Mouse (Mus musculus) MEL (cell line): ENCODE data around the gene Osbpl11. TPM values are rescaled to one million over a fixed set of nuclear protein-coding genes. Genes with fewer than 3 reads are reported as not detected.

Experiments used
- DNase-seq: peaks from one replicate; pipeline ENCODE4 v3.0.0; 2011; ENCODE audit warnings: low read depth, low spot score
- H3K27ac ChIP-seq: 2 replicates; pipeline ENCODE4 v1.5.1; 2012; ENCODE audit warnings: low read depth, mild to moderate bottlenecking, control low read depth, low read length, moderate library complexity; ENCODE audit not compliant: control insufficient read depth
- H3K27me3 ChIP-seq, 2 experiments: fragments of 150-350 bp in 1 of 2; sonication (generic) in 1 of 2; 2 replicates each; pipeline ENCODE4 v1.6.1; 2012; ENCODE audit warnings: low read length in 2 of 2, mild to moderate bottlenecking in 2 of 2, improper control_type of control experiment in 1 of 2, moderate library complexity in 1 of 2; ENCODE audit not compliant: insufficient read depth in 2 of 2, control insufficient read depth in 1 of 2
- H3K36me3 ChIP-seq, 2 experiments: 2 replicates each; pipeline ENCODE4 v1.6.1; 2012 to 2014; ENCODE audit warnings: low read length in 2 of 2, improper control_type of control experiment in 1 of 2, inconsistent platforms in 1 of 2, mild to moderate bottlenecking in 1 of 2; ENCODE audit not compliant: insufficient read depth in 2 of 2, control insufficient read depth in 1 of 2
- H3K4me1 ChIP-seq, 2 experiments: fragments of 150-350 bp in 1 of 2; sonication (generic) in 1 of 2; 2 replicates each; pipeline ENCODE4 v1.6.1; 2012; ENCODE audit warnings: low read length in 2 of 2, improper control_type of control experiment in 1 of 2, mild to moderate bottlenecking in 1 of 2; ENCODE audit not compliant: insufficient read depth in 2 of 2, control insufficient read depth in 1 of 2
- H3K4me3 ChIP-seq, 2 experiments: fragments of 150-350 bp in 1 of 2; sonication (generic) in 1 of 2; 2 replicates each; pipeline ENCODE4 v1.5.1; 2012; ENCODE audit warnings: low read depth in 2 of 2, low read length in 2 of 2, mild to moderate bottlenecking in 2 of 2, moderate library complexity in 2 of 2, control low read depth in 1 of 2, improper control_type of control experiment in 1 of 2; ENCODE audit not compliant: control insufficient read depth in 1 of 2, insufficient read depth in 1 of 2
- H3K79me2 ChIP-seq: 2 replicates; pipeline ENCODE4 v1.6.1; 2012; ENCODE audit warnings: mild to moderate bottlenecking, low read length, moderate library complexity; ENCODE audit not compliant: control insufficient read depth, poor library complexity, insufficient read depth
- H3K9ac ChIP-seq: 2 replicates; pipeline ENCODE4 v1.6.1; 2012; ENCODE audit warnings: low read depth, mild to moderate bottlenecking, control low read depth, low read length, moderate library complexity; ENCODE audit not compliant: control insufficient read depth, poor library complexity, severe bottlenecking
- H3K9me3 ChIP-seq: fragments of 150-350 bp; sonication (generic); replicated peaks from 2 replicates; pipeline ENCODE4 v1.6.1; 2012; ENCODE audit warnings: mild to moderate bottlenecking, low read length, improper control_type of control experiment, moderate library complexity; ENCODE audit not compliant: insufficient read depth
- BHLHE40 ChIP-seq: IDR thresholded peaks from 2 replicates; pipeline ENCODE4 v1.6.1; 2012; ENCODE audit warnings: low read depth, mild to moderate bottlenecking, inconsistent platforms, low read length, improper control_type of control experiment, borderline replicate concordance
- CHD1 ChIP-seq: IDR thresholded peaks from 2 replicates; pipeline ENCODE4 v1.6.1; 2012; ENCODE audit warnings: low read depth, mild to moderate bottlenecking, inconsistent platforms, low read length, improper control_type of control experiment
- CTCF ChIP-seq, 3 experiments: IDR thresholded peaks in 2 of 3; conservative IDR thresholded peaks in 1 of 3; 2 replicates each; pipeline ENCODE4 v1.5.1; 2011 to 2012; ENCODE audit warnings: low read length in 3 of 3, low read depth in 2 of 3, mild to moderate bottlenecking in 2 of 3, improper control_type of control experiment in 1 of 3, inconsistent platforms in 1 of 3, mixed read lengths in 1 of 3, moderate library complexity in 1 of 3; ENCODE audit not compliant: control insufficient read depth in 1 of 3, insufficient read depth in 1 of 3, poor library complexity in 1 of 3, severe bottlenecking in 1 of 3
- ELF1 ChIP-seq: IDR thresholded peaks from 2 replicates; pipeline ENCODE4 v1.6.1; 2014; ENCODE audit warnings: low read depth, mild to moderate bottlenecking, inconsistent platforms, low read length, improper control_type of control experiment, moderate library complexity
- ETS1 ChIP-seq: IDR thresholded peaks from 2 replicates; pipeline ENCODE4 v1.6.1; 2012; ENCODE audit warnings: low read depth, mild to moderate bottlenecking, inconsistent platforms, low read length, improper control_type of control experiment, moderate library complexity
- GABPA ChIP-seq: IDR thresholded peaks from 2 replicates; pipeline ENCODE4 v1.6.1; 2012; ENCODE audit warnings: low read depth, mild to moderate bottlenecking, inconsistent platforms, low read length, improper control_type of control experiment, moderate library complexity
- HCFC1 ChIP-seq: IDR thresholded peaks from 2 replicates; pipeline ENCODE4 v1.6.1; 2012; ENCODE audit warnings: low read depth, mild to moderate bottlenecking, inconsistent platforms, low read length, improper control_type of control experiment, moderate library complexity
- JUND ChIP-seq: IDR thresholded peaks from 2 replicates; pipeline ENCODE4 v1.6.1; 2011; ENCODE audit warnings: low read depth, mild to moderate bottlenecking, improper control_type of control experiment, low read length
- MAFK ChIP-seq: IDR thresholded peaks from 2 replicates; pipeline ENCODE4 v1.6.1; 2011; ENCODE audit warnings: low read depth, mild to moderate bottlenecking, low read length, improper control_type of control experiment, borderline replicate concordance
- MAX ChIP-seq: IDR thresholded peaks from 2 replicates; pipeline ENCODE4 v1.6.1; 2011; ENCODE audit warnings: low read length, improper control_type of control experiment
- MAZ ChIP-seq: IDR thresholded peaks from 2 replicates; pipeline ENCODE4 v1.6.1; 2012; ENCODE audit warnings: low read depth, mild to moderate bottlenecking, inconsistent platforms, low read length, improper control_type of control experiment
- MXI1 ChIP-seq: IDR thresholded peaks from 2 replicates; pipeline ENCODE4 v1.6.1; 2011; ENCODE audit warnings: mild to moderate bottlenecking, low read depth, low read length, improper control_type of control experiment
- NRF1 ChIP-seq: IDR thresholded peaks from 2 replicates; pipeline ENCODE4 v1.6.1; 2014; ENCODE audit warnings: low read depth, mild to moderate bottlenecking, inconsistent platforms, low read length, improper control_type of control experiment, moderate library complexity; ENCODE audit not compliant: poor library complexity, insufficient read depth, severe bottlenecking
- POLR2A ChIP-seq, 2 experiments: IDR thresholded peaks; 2 replicates each; pipeline ENCODE4 v1.6.1; 2011 to 2012; ENCODE audit warnings: low read length in 2 of 2, mild to moderate bottlenecking in 2 of 2, control low read depth in 1 of 2, improper control_type of control experiment in 1 of 2, low read depth in 1 of 2, moderate library complexity in 1 of 2; ENCODE audit not compliant: control insufficient read depth in 1 of 2, insufficient read depth in 1 of 2, poor library complexity in 1 of 2
- POLR2AphosphoS2 ChIP-seq: IDR thresholded peaks from 2 replicates; pipeline ENCODE4 v1.6.1; 2011; ENCODE audit warnings: low read length, improper control_type of control experiment
- RCOR1 ChIP-seq: IDR thresholded peaks from 2 replicates; pipeline ENCODE4 v1.6.1; 2012; ENCODE audit warnings: low read depth, mild to moderate bottlenecking, inconsistent platforms, low read length, improper control_type of control experiment
- SIN3A ChIP-seq: IDR thresholded peaks from 2 replicates; pipeline ENCODE4 v1.6.1; 2012; ENCODE audit warnings: low read length, improper control_type of control experiment, inconsistent platforms
- TBP ChIP-seq: IDR thresholded peaks from 2 replicates; pipeline ENCODE4 v1.8.0; 2011; ENCODE audit warnings: low read depth, low read length, improper control_type of control experiment
- TCF12 ChIP-seq: IDR thresholded peaks from 2 replicates; pipeline ENCODE4 v1.6.1; 2014; ENCODE audit warnings: low read depth, mild to moderate bottlenecking, inconsistent platforms, low read length, improper control_type of control experiment, moderate library complexity
- UBTF ChIP-seq: IDR thresholded peaks from 2 replicates; pipeline ENCODE4 v1.6.1; 2012; ENCODE audit warnings: low read depth, mild to moderate bottlenecking, inconsistent platforms, low read length, improper control_type of control experiment, moderate library complexity, borderline replicate concordance; ENCODE audit not compliant: insufficient read depth
- USF2 ChIP-seq, 2 experiments: IDR thresholded peaks; 2 replicates each; pipeline ENCODE4 v1.6.1; 2011 to 2012; ENCODE audit warnings: improper control_type of control experiment in 2 of 2, low read length in 2 of 2, borderline replicate concordance in 1 of 2, inconsistent platforms in 1 of 2, low read depth in 1 of 2, mild to moderate bottlenecking in 1 of 2; ENCODE audit not compliant: insufficient read depth in 1 of 2
- ZMIZ1 ChIP-seq: IDR thresholded peaks from 2 replicates; pipeline ENCODE4 v1.6.1; 2012; ENCODE audit warnings: low read depth, mild to moderate bottlenecking, inconsistent platforms, low read length, improper control_type of control experiment, moderate library complexity
- ZNF384 ChIP-seq: IDR thresholded peaks from 2 replicates; pipeline ENCODE4 v1.6.1; 2012; ENCODE audit warnings: low read depth, mild to moderate bottlenecking, inconsistent platforms, low read length, improper control_type of control experiment
- polyA plus RNA-seq, 2 experiments: library from polyadenylated mRNA; stranded (reverse) in 1 of 2; unstranded in 1 of 2; fragments of >175 nt in 1 of 2; fragments of >200 nt in 1 of 2; gene quantifications; 2 replicates each; pipeline versions ENCODE4 v1.2.1 to v1.2.4; 2012; ENCODE audit warnings: low replicate concordance in 2 of 2, low read depth in 1 of 2; ENCODE audit not compliant: insufficient read length in 2 of 2, insufficient read depth in 1 of 2, missing spikeins in 1 of 2
- total RNA-seq: library from RNA; depleted of rRNA; stranded (reverse); fragments of 300-350 nt; gene quantifications from 2 replicates; pipeline ENCODE4 v1.2.3, GENCODE M21; 2012

Gene Osbpl11
- total and polyA plus RNA-seq, 3 experiments = 6.9 to 10.3 TPM; not detected in 1

GRCm38 (mm10) chr16:33186134-33186533 lies 1.3 kb downstream of the Osbpl11 start:
- H3K4me3 ChIP-seq = peak overlapping the region; percentile 89 to 93
- peaks cover 0 to 6% of the 10 kb centered on the region in 2 experiments; a peak in 2 of 4 replicates for H3K4me1 ChIP-seq
- H3K79me2 ChIP-seq = peaks cover 6% of the 10 kb centered on the region; the same call in 1 of the 2 replicates
- peaks cover 0 to 1% of the 10 kb centered on the region in 2 experiments; a peak in 1 of 4 replicates for H3K27me3 ChIP-seq
- peak overlapping the region; percentile 97; the same call in 1 of the 2 replicates for H3K9ac ChIP-seq
- no peak overlapping the region for H3K27ac ChIP-seq
- no peaks in the 10 kb centered on the region for H3K9me3 ChIP-seq
- peaks cover 0 to 5% of the 10 kb centered on the region in 2 experiments; a peak in 2 of 4 replicates for H3K36me3 ChIP-seq
- TF ChIP-seq TBP (no peak), JUND (no peak), TCF12 (0 out of 2 replicates have a peak, but pooled peaks have one; percentile 0), MAFK (no peak), CHD1 (no peak; the same call in 1 of the 2 replicates), POLR2A (IDR thresholded peaks at IDR 0.05; ENCODE audit: control insufficient read depth in 1 of 2, insufficient read depth in 1 of 2, low read depth in 1 of 2, low read length in 2 of 2, poor library complexity in 1 of 2) (no peak), USF2 (IDR thresholded peaks at IDR 0.05; ENCODE audit: borderline replicate concordance in 1 of 2, insufficient read depth in 1 of 2, low read depth in 1 of 2, low read length in 2 of 2) (no peak), MXI1 (0 out of 2 replicates have a peak, but pooled peaks have one; percentile 16), UBTF (no peak), ELF1 (no peak), SIN3A (peak; percentile 15; the same call in 1 of the 2 replicates), ZNF384 (0 out of 2 replicates have a peak, but pooled peaks have one; percentile 30), HCFC1 (no peak), CTCF (IDR thresholded peaks at IDR 0.05 in 2 of 3, conservative IDR thresholded peaks at IDR 0.05 in 1 of 3; ENCODE audit: control insufficient read depth in 1 of 3, insufficient read depth in 1 of 3, low read depth in 2 of 3, low read length in 3 of 3, poor library complexity in 1 of 3, severe bottlenecking in 1 of 3) (no peak), NRF1 (no peak)
- DNase-seq = peak; percentile 68

GRCm38 (mm10) chr16:33188076-33188475 lies 3.2 kb downstream of the Osbpl11 start:
- no peaks in the 10 kb centered on the region for H3K9me3 ChIP-seq
- H3K9ac ChIP-seq = no peak overlapping the region
- H3K27me3 ChIP-seq = no peaks in the 10 kb centered on the region
- TF ChIP-seq MAX = no peak
- no peak for TF ChIP-seq POLR2A (IDR thresholded peaks at IDR 0.05; ENCODE audit: control insufficient read depth in 1 of 2, insufficient read depth in 1 of 2, low read depth in 1 of 2, low read length in 2 of 2, poor library complexity in 1 of 2)
- no peak for TF ChIP-seq ELF1
- no peak for TF ChIP-seq ZMIZ1
- no peak for TF ChIP-seq ETS1
- no peak for TF ChIP-seq MXI1
- TF ChIP-seq JUND = no peak
- TF ChIP-seq POLR2AphosphoS2 = no peak
- TF ChIP-seq GABPA = no peak
- TF ChIP-seq RCOR1 = no peak
- no peak for TF ChIP-seq BHLHE40
- no peak for TF ChIP-seq MAZ
- no peak for TF ChIP-seq UBTF
- TF ChIP-seq, all 39 proteins: peak for 0
- Histone ChIP-seq H3K27ac (no peak overlapping the region), H3K36me3 (peaks cover 0 to 5% of the 10 kb centered on the region in 2 experiments; a peak in 2 of 4 replicates), H3K4me1 (peaks cover 0 to 17% of the 10 kb centered on the region in 2 experiments; a peak in 2 of 4 replicates), H3K79me2 (peaks cover 6% of the 10 kb centered on the region; the same call in 1 of the 2 replicates), H3K4me3 (no peak overlapping the region)
- no peak for DNase-seq
